Mouse (Mus musculus) left cerebral cortex, adult 18-20 months (tissue): ENCODE data around the gene Serpina3g. TPM values are rescaled to one million over a fixed set of nuclear protein-coding genes. Genes with fewer than 3 reads are reported as not detected.

ENCODE experiments used
- DNase-seq, 2 experiments: peaks; one replicate each; pipeline ENCODE4 v3.0.0; 2021 to 2022; ENCODE audit warnings: low spot score in 2 of 2, mixed read lengths in 1 of 2
- total RNA-seq, 2 experiments: library from RNA; stranded (reverse); gene quantifications; 2 replicates each; pipeline ENCODE4 v1.2.3; 2021

Gene Serpina3g
- total RNA-seq, 2 experiments from 2014 or later = 0.44 TPM; not detected in 1

DNA sequence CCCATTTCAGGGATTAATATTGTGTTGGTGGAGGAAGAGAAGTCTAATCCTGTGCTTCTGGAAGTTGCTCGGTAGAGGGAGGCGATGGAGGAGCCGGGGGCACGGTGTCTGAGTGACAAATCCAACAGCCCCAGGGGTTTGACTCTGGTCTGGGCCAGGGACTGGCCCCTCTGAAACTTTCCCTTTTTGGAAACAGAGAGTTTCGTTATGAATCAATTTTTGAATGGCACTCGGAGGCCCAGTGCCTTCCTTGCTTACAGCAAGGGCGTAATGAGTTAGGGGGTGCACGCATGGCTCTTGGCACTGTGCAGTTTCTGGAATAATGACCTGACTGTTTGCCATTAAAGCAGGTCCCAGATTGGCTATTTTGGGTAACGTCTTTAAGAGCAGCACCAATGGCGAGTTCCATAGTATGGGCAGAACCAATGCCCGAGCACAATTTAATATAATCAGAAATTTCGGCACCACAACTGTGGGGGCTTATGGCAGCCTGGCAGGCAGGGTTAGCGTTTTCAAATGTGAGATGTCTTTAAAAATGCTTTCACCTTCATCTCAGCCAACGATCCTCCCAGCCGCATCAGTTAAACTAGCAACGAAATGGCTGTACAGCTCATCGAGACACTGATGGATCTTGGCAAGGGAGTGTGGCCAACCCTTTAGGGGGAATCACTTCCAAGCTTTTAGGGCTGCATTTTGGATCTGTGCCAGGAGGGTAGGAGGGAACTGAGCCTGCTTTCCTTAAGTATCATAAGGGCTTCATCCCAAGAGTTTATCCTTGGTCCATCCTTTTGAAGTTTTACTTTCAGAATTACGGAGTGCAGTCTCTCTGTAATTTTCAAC is 42.4 kb downstream of the Serpina3g start:
- DNase-seq = no peak

DNA sequence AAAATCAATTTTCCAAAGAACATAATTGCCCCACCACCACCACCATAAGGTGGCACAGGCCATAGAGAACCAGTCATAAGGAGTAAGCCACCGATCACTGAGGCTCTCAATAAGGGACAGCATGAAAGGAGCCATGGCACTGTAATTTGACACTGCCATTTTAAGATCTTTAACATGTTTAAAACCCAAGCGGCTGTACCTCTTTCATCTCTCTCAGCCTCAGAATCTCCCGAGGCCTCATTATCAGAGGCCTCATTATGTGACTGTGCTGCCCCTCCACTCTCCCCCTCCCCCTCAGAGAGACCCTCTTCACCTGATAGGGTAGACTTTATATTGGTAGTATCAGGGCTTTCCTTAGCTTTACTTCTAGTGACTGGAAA is 43.0 kb downstream of the Serpina3g start:
- no peak for DNase-seq

DNA sequence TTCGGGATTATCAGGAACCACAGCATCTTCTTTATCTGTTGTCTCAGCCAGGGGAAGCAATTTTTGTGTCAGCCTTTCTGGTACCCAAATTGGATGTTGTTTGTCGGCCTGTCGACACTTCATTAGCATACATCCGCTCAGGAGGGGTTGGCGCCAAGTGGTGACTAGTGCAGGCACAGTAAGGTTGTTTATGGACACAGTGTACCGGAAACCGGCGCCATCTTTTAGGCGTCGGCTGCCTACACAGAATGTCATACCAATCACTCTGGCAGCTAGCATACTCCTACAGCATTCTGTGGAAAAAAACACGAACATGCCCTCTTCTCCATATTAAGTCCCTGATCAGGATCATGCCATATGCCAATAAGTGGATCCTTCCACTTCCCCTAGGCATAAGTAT is 47.3 kb downstream of the Serpina3g start:
- DNase-seq = no peak

DNA sequence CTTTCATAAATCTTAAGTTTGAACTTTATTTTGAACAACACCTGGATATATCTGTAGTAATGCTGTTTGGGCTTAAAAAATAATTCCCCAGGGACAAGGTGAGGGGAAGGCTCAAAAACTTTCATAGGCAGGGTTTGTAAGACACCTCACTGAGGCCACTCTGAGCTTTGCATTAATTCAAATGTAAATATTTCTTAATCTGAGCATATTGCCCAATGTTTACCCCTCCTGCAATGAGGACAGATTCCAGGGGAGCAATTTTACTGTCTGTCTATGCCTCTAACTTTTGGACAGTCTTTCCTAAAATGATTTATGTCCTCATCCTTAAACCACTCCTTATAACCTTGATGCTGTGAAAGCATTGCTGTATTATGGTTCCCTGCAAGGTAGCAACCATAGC is 52.3 kb downstream of the Serpina3g start:
- no peak for DNase-seq

DNA sequence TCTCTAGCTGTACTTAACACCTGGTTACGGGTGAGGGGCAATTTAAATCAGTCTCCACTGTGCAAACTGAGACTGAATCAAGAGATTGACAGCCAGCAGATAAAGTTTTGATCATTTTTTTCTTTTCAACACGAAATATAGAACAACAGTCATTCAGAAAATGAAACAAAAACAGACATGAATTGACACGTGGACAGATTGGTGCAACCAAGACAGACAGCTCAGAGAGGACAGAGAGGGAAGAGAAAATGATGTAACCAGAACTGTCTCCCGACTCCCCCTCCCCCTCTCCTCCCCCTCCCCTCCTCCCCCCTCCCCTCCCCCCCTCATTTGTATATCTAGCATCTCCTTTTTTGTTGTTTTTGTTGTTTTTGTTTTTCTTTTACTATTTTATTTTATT is 53.8 kb downstream of the Serpina3g start:
- no peak for DNase-seq

Other genes starting within 250 kb of the Serpina3g start
- not detected for gene Serpina11, start 246.3 kb upstream of the Serpina3g start, total RNA-seq
- gene Serpina9, start 222.5 kb upstream of the Serpina3g start, total RNA-seq = 1 to 10 TPM; 4.8 to 5.5 TPM
- under 1 TPM in 1 of 2 experiments, not detected in 1; 0.09 TPM for gene Serpina12, start 191.8 kb upstream of the Serpina3g start, total RNA-seq
- gene Serpina5, start 135.1 kb upstream of the Serpina3g start, total RNA-seq = not detected
- gene Serpina3a, start 123.5 kb upstream of the Serpina3g start, total RNA-seq = not detected
- gene Serpina3b, start 108.2 kb upstream of the Serpina3g start, total RNA-seq = not detected
- gene Serpina3c, start 82.4 kb upstream of the Serpina3g start, total RNA-seq = not detected
- gene Serpina3f, start 21.7 kb upstream of the Serpina3g start, total RNA-seq = not detected
- gene Serpina3i, start 26.9 kb downstream of the Serpina3g start, total RNA-seq = not detected
- not detected for gene Serpina3j, start 78.3 kb downstream of the Serpina3g start, total RNA-seq
- gene Serpina3k, start 102.2 kb downstream of the Serpina3g start, total RNA-seq = not detected
- under 1 TPM in 1 of 2 experiments, not detected in 1; 0.21 TPM for gene Serpina3m, start 102.2 kb downstream of the Serpina3g start, total RNA-seq
- 10 to 100 TPM; 13.4 to 20.2 TPM for gene Serpina3n, start 170.5 kb downstream of the Serpina3g start, total RNA-seq
- not detected for gene Gsc, start 237.1 kb downstream of the Serpina3g start, total RNA-seq